Mouse (Mus musculus): ENCODE results near the gene Tnrc6b. TPM values are rescaled to one million over a fixed set of nuclear protein-coding genes. Genes with fewer than 3 reads are reported as not detected.
"Not testable (repeated sequence)": the region's sequence is repeated elsewhere in the genome, so short reads cannot be mapped to it uniquely, and the experiment has no call there.

The Tnrc6b gene
- polyA plus RNA-seq, 1 experiment = 9.4 TPM

DNA sequence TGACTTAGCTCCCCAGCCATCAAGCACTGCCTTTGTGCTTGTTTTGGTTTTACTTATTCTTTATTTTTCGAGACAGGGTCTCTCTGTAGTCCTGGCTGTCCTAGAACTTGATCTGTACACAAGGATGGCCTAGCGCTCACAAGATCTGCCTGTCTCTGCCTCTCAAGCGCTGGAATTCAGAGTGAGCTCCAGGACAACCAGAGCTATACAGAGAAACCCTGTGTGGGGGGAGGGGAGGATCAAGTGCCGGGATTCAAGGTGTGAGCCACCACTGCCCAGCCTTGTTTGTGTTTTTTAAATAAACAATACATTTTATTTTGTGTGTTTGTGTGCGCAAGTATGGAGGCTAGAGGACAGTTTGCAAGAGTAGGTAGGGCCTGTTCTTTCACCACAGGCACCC, 141.0 kb downstream of the Tnrc6b start:
- no peak overlapping the region for H3K4me3 ChIP-seq (ENCODE audit: insufficient read depth, poor library complexity, severe bottlenecking)
- H3K36me3 ChIP-seq (ENCODE audit: control insufficient read depth, insufficient read depth) = no peaks in the 10 kb centered on the region
- no peak for TF ChIP-seq MYOD1 (IDR thresholded peaks at IDR 0.05; ENCODE audit: control insufficient read depth, insufficient read length, low read depth)
- no peak for TF ChIP-seq MYOG (IDR thresholded peaks at IDR 0.05; ENCODE audit: control insufficient read depth, extremely low read depth, insufficient read length)
- TF ChIP-seq FOSL1 (IDR thresholded peaks at IDR 0.05; ENCODE audit: insufficient read depth, low read length, poor library complexity, severe bottlenecking) = no peak
- no peak for TF ChIP-seq USF1 (IDR thresholded peaks at IDR 0.05; ENCODE audit: low read depth)
- no peak for TF ChIP-seq CTCF (IDR thresholded peaks at IDR 0.05; ENCODE audit: control insufficient read depth, insufficient read depth, insufficient read length)
- no peak for TF ChIP-seq MAX (IDR thresholded peaks at IDR 0.05)
- TF ChIP-seq CEBPB (IDR thresholded peaks at IDR 0.05; ENCODE audit: low read depth) = no peak
- no peaks in the 10 kb centered on the region for H3K27me3 ChIP-seq (ENCODE audit: control insufficient read depth, insufficient read depth, insufficient read length)
- H3ac ChIP-seq (ENCODE audit: control insufficient read depth, insufficient read length, low read depth) = no peak overlapping the region
- H3K79me3 ChIP-seq (ENCODE audit: low read depth) = peaks cover 49% of the 10 kb centered on the region
- H3K79me2 ChIP-seq (ENCODE audit: control insufficient read depth, insufficient read depth) = peaks cover 97% of the 10 kb centered on the region

DNA sequence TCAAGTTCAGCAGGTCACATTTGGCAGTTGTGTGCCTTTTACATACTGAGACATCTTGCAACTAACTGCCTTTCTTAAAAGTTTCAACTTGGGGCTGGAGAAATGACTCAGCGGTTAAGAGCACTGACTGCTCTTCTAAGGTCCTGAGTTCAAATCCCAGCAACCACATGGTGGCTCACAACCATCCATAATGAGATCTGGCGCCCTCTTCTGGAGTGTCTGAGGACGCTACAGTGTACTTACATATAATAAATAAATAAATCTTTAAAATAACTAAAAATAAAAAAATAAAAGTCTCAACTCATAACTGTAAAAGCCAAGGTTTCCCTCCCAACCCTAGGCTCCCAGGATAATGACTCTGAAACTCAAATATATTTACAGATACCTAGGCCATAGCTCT, 141.4 kb downstream of the Tnrc6b start:
- peaks cover 48% of the 10 kb centered on the region for H3K79me3 ChIP-seq (ENCODE audit: low read depth)
- H3K36me3 ChIP-seq (ENCODE audit: control insufficient read depth, insufficient read depth); H3ac ChIP-seq (ENCODE audit: control insufficient read depth, insufficient read length, low read depth): not testable (repeated sequence)

DNA sequence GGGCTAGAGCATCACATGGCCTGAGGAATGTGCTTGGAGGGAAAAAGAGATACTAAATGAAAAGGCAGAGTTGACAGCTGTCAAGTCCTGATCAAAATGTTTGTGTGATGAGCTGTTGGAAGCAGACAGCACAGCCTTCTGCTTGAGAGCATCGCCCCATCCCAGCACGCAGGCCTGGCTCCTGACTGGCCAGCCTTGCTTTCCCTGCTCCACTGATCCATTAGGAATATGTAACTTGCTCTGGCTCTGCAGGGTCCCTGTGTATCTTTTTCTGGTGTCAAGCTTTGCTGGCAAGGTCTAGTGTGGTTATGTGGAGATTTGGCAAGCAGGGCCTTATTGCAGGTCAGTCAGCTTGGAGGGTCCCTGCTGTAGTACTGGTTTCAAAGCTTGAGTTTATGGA, 148.3 kb downstream of the Tnrc6b start:
- TF ChIP-seq CEBPB (IDR thresholded peaks at IDR 0.05; ENCODE audit: low read depth) (no peak), MYOD1 (IDR thresholded peaks at IDR 0.05; ENCODE audit: control insufficient read depth, insufficient read length, low read depth) (no peak), CTCF (IDR thresholded peaks at IDR 0.05; ENCODE audit: control insufficient read depth, insufficient read depth, insufficient read length) (no peak), MYOG (IDR thresholded peaks at IDR 0.05; ENCODE audit: control insufficient read depth, extremely low read depth, insufficient read length) (no peak), MAX (IDR thresholded peaks at IDR 0.05) (no peak), USF1 (IDR thresholded peaks at IDR 0.05; ENCODE audit: low read depth) (no peak), FOSL1 (IDR thresholded peaks at IDR 0.05; ENCODE audit: insufficient read depth, low read length, poor library complexity, severe bottlenecking) (no peak)
- Histone ChIP-seq H3K36me3 (ENCODE audit: control insufficient read depth, insufficient read depth) (peaks cover 12% of the 10 kb centered on the region), H3K79me3 (ENCODE audit: low read depth) (peaks cover 15% of the 10 kb centered on the region), H3K79me2 (ENCODE audit: control insufficient read depth, insufficient read depth) (peaks cover 59% of the 10 kb centered on the region), H3K27me3 (ENCODE audit: control insufficient read depth, insufficient read depth, insufficient read length) (no peaks in the 10 kb centered on the region), H3K4me3 (ENCODE audit: insufficient read depth, poor library complexity, severe bottlenecking) (no peak overlapping the region), H3ac (ENCODE audit: control insufficient read depth, insufficient read length, low read depth) (no peak overlapping the region)

More for the DNA sequence above, 141.4 kb downstream of the Tnrc6b start:
- H3K4me3 ChIP-seq (ENCODE audit: insufficient read depth, poor library complexity, severe bottlenecking); H3K27me3 ChIP-seq (ENCODE audit: control insufficient read depth, insufficient read depth, insufficient read length): not testable (repeated sequence)
- peaks cover 97% of the 10 kb centered on the region for H3K79me2 ChIP-seq (ENCODE audit: control insufficient read depth, insufficient read depth)

DNA sequence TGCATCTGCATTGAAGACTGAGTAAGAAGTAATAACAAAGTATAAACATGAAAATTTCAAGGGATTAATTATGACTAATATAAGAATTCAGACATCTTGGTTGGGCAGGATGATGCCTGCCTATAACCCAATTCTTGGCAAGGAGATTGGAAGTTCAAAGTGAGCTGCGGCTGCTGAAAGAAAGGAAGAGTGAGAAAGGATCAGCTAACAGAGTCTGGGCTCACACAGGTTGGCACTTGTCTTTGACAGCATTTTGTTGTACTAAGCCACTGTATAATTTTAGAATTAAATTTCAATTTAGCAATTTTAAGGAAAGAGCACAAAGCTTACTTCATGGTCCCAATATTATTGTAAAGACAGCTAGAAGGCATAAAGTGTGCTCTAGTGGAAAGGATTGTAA, 150.2 kb downstream of the Tnrc6b start:
- Histone ChIP-seq H3ac (ENCODE audit: control insufficient read depth, insufficient read length, low read depth) (no peak overlapping the region), H3K4me3 (ENCODE audit: insufficient read depth, poor library complexity, severe bottlenecking) (no peak overlapping the region), H3K27me3 (ENCODE audit: control insufficient read depth, insufficient read depth, insufficient read length) (no peaks in the 10 kb centered on the region), H3K79me2 (ENCODE audit: control insufficient read depth, insufficient read depth) (peaks cover 40% of the 10 kb centered on the region), H3K79me3 (ENCODE audit: low read depth) (peaks cover 8% of the 10 kb centered on the region), H3K36me3 (ENCODE audit: control insufficient read depth, insufficient read depth) (peaks cover 12% of the 10 kb centered on the region)
- TF ChIP-seq CTCF (IDR thresholded peaks at IDR 0.05; ENCODE audit: control insufficient read depth, insufficient read depth, insufficient read length) = no peak
- TF ChIP-seq MYOG (IDR thresholded peaks at IDR 0.05; ENCODE audit: control insufficient read depth, extremely low read depth, insufficient read length) = no peak

DNA sequence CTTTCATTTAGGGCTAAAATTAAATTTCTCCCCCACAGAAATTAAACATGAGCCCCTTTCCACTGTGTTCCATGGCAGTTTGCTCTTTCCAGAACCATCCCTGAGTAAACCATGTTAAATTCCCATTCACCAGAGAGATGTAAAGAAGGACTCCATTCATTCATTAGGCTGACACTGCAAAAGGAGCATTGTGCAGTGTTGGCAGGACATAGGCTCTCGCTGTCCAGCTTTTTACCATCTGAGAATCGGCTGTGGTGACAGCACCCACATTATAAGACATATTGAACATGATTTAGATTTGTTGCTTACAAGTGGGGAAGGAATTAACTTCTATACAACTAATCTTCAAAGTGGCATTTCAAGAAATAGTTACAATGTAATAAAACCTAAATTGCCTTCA, 150.9 kb downstream of the Tnrc6b start:
- Histone ChIP-seq H3K27me3 (ENCODE audit: control insufficient read depth, insufficient read depth, insufficient read length) (no peaks in the 10 kb centered on the region), H3K4me3 (ENCODE audit: insufficient read depth, poor library complexity, severe bottlenecking) (no peak overlapping the region), H3ac (ENCODE audit: control insufficient read depth, insufficient read length, low read depth) (no peak overlapping the region), H3K36me3 (ENCODE audit: control insufficient read depth, insufficient read depth) (peaks cover 12% of the 10 kb centered on the region), H3K79me3 (ENCODE audit: low read depth) (peaks cover 4% of the 10 kb centered on the region), H3K79me2 (ENCODE audit: control insufficient read depth, insufficient read depth) (peaks cover 33% of the 10 kb centered on the region)
- TF ChIP-seq FOSL1 (IDR thresholded peaks at IDR 0.05; ENCODE audit: insufficient read depth, low read length, poor library complexity, severe bottlenecking) (no peak), MAX (IDR thresholded peaks at IDR 0.05) (no peak), MYOG (IDR thresholded peaks at IDR 0.05; ENCODE audit: control insufficient read depth, extremely low read depth, insufficient read length) (no peak), CEBPB (IDR thresholded peaks at IDR 0.05; ENCODE audit: low read depth) (no peak)

DNA sequence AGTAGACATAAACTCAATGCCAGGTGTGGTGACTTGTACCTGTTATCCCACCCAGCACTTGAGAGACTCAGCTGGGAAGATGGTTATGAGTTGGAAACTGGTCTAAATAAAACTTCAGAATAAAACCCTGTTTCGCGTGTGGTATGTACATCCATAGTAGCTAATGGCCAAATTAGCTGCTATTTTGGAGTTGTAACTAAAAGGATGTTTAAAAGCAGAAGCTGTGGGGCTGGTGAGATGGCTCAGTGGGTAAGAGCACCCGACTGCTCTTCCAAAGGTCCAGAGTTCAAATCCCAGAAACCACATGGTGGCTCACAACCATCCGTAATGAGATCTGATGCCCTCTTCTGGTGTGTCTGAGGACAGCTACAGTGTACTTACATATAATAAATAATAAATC, 157.5 kb downstream of the Tnrc6b start:
- H3K4me3 ChIP-seq (ENCODE audit: insufficient read depth, poor library complexity, severe bottlenecking); H3K36me3 ChIP-seq (ENCODE audit: control insufficient read depth, insufficient read depth); H3ac ChIP-seq (ENCODE audit: control insufficient read depth, insufficient read length, low read depth); H3K79me3 ChIP-seq (ENCODE audit: low read depth); H3K27me3 ChIP-seq (ENCODE audit: control insufficient read depth, insufficient read depth, insufficient read length); H3K79me2 ChIP-seq (ENCODE audit: control insufficient read depth, insufficient read depth): not testable (repeated sequence)

DNA sequence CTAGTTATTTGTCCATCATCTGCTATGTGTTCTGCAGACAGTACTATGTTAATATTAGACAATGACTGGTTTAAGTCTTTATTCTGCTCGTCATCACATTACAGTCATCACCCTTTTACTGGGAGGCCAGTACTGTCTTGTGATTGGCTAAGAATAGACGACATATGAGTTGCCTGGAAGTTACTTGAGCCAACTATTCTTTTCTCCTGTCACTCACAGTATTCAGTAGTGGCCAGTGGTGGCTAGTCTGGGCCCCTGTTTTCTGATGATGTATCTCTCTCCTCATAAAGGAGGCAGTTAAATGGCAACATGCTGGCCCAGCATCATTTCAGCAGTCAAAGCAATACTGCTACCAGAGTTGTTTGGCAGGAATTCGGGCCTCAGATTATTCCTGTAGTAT, 163.6 kb downstream of the Tnrc6b start:
- H3K79me3 ChIP-seq (ENCODE audit: low read depth) = no peaks in the 10 kb centered on the region
- peaks cover 34% of the 10 kb centered on the region for H3K36me3 ChIP-seq (ENCODE audit: control insufficient read depth, insufficient read depth)
- no peaks in the 10 kb centered on the region for H3K27me3 ChIP-seq (ENCODE audit: control insufficient read depth, insufficient read depth, insufficient read length)
- H3ac ChIP-seq (ENCODE audit: control insufficient read depth, insufficient read length, low read depth) = no peak overlapping the region
- TF ChIP-seq FOSL1 (IDR thresholded peaks at IDR 0.05; ENCODE audit: insufficient read depth, low read length, poor library complexity, severe bottlenecking) (no peak), CEBPB (IDR thresholded peaks at IDR 0.05; ENCODE audit: low read depth) (no peak)
- no peak overlapping the region for H3K4me3 ChIP-seq (ENCODE audit: insufficient read depth, poor library complexity, severe bottlenecking)
- H3K79me2 ChIP-seq (ENCODE audit: control insufficient read depth, insufficient read depth) = no peaks in the 10 kb centered on the region
